Mouse (Mus musculus) embryo, embryonic 11 days (tissue): ENCODE measurements around the gene Gm11559.
"Not testable (repeated sequence)": the region's sequence is repeated elsewhere in the genome, so short reads cannot be mapped to it uniquely, and the experiment has no call there.

Experiments
- DNase-seq: peaks from one replicate; pipeline ENCODE4 v3.0.0-alpha.2; 2015

The Gm11559 gene

GRCm38 (mm10) chr11:99864176-99864575 is at the start of gene Gm11559:
Gene Gm11559, plus strand, starts transcription at chr11:99864476.
- not testable (repeated sequence) for DNase-seq

GRCm38 (mm10) chr11:99815566-99815965 is 48.7 kb upstream of the Gm11559 start, which contains the start of gene Gm11564:
Gene Gm11564, minus strand, starts transcription at chr11:99815666.
- not testable (repeated sequence) for DNase-seq

GRCm38 (mm10) chr11:99837966-99838365 is 26.3 kb upstream of the Gm11559 start, which contains the start of gene 2300003K06Rik:
Gene 2300003K06Rik, minus strand, starts transcription at chr11:99838066.
- no peak for DNase-seq

GRCm38 (mm10) chr11:99842185-99842584 is 22.1 kb upstream of the Gm11559 start:
- DNase-seq = no peak

GRCm38 (mm10) chr11:99846746-99847145 is 17.5 kb upstream of the Gm11559 start:
- DNase-seq = no peak

GRCm38 (mm10) chr11:99851508-99851907 is 12.8 kb upstream of the Gm11559 start, which contains the start of gene Krtap4-16:
Gene Krtap4-16, minus strand, starts transcription at chr11:99851608.
- DNase-seq = no peak

GRCm38 (mm10) chr11:99854121-99854520 is 10.2 kb upstream of the Gm11559 start:
- peak; percentile 47 for DNase-seq

GRCm38 (mm10) chr11:99857617-99858016 is 6.7 kb upstream of the Gm11559 start, which contains the start of gene Gm11568:
Gene Gm11568, plus strand, starts transcription at chr11:99857917.
- DNase-seq = no peak

- no peak for DNase-seq
Observed at GRCm38 (mm10) chr11:99858761-99859160, 5.5 kb upstream of the Gm11559 start.

GRCm38 (mm10) chr11:99873089-99873488 is 8.8 kb downstream of the Gm11559 start, which contains the start of gene Krtap9-1:
Gene Krtap9-1, plus strand, starts transcription at chr11:99873389.
- not testable (repeated sequence) for DNase-seq

GRCm38 (mm10) chr11:99878887-99879286 is 14.6 kb downstream of the Gm11559 start, which contains the start of gene Gm11567:
Gene Gm11567, plus strand, starts transcription at chr11:99879187.
- DNase-seq = not testable (repeated sequence)

GRCm38 (mm10) chr11:99907620-99908019 is 43.3 kb downstream of the Gm11559 start, which contains the start of gene Krtap31-1:
Gene Krtap31-1, plus strand, starts transcription at chr11:99907920.
- DNase-seq = no peak

GRCm38 (mm10) chr11:99914451-99914850 is 50.2 kb downstream of the Gm11559 start, which contains the start of gene Gm11565:
Gene Gm11565, plus strand, starts transcription at chr11:99914751.
- DNase-seq = no peak
